Mouse (Mus musculus) frontal cortex, adult 2 months (tissue): ENCODE data around the gene Unc13c. TPM values are rescaled to one million over a fixed set of nuclear protein-coding genes. Genes with fewer than 3 reads are reported as not detected.

Experiments
- DNase-seq, 2 experiments: peaks; one replicate each; pipeline ENCODE4 v3.0.0; 2022; ENCODE audit warnings: low spot score in 1 of 2; ENCODE audit errors: extremely low spot score in 1 of 2
- polyA plus RNA-seq: library from polyadenylated mRNA; depleted of rRNA; stranded (reverse); fragments of >200 nt; gene quantifications from 2 replicates; pipeline ENCODE4 v1.2.3, GENCODE M21; 2012; rRNA removed

Gene Unc13c
- polyA plus RNA-seq, result 5.5 and 5.9 TPM in 2 replicates

DNA sequence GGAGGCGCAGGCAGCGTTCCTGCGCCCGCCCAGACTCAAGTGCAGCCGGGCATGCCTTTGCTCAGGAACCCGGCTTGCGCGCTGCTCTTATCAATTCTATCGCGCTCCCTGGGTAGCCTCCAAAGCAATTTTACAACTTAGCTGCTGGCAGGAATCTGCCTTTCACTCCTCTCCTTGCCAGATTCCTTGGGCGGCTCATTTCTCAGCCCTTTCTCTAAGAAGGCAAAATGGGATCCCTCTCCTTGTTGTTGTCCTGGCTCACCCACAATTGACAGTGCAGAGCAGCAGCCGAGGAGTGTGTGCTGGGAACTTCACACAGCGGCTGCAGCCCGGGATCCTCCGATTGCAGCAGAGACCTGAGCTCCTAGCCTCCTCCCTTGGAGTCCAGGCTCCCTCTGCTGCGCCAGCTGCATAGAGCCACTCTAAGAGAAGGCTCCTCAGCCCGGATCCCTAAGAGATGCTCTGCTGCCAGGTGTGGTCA lies at the start of gene Unc13c:
TSS of gene Unc13c (minus strand) at position 326 of the 481 bp plus-strand sequence.
- peak in 1 of 2 experiments; percentile 59 for DNase-seq

DNA sequence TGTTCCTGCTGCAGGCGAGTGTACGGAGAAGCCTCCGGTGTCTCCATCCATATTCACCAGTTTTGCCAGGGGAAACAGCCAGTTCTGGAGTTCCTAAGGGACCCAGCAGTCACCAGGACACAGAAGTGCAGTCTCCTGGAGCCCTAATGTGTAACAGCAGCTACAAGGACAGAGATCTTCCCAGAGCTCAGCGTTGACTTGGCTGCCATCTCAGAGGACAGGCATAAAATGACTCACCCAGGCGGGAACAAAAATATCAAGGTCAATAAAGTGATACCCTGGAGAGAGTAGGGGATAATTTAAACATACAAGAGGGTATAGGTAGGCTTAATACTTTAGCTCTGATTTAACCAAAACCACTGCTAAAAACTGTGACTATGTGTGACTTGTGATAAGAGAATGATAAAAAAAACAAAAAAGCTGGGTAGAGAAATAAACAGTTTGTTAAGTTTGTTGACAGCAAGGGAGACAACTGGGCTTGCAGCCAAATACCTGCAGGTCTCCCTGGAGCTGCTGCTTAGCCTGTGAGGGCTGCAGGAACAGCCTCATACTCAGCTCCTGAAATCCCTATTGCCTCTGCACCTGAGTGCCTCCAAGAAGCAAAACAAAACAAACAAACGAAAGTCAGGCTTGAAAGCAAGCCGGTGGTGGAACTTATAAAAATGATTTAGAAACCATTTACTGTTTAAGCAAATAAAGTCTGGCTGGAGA lies 39.4 kb upstream of the Unc13c start:
- DNase-seq, result no peak

DNA sequence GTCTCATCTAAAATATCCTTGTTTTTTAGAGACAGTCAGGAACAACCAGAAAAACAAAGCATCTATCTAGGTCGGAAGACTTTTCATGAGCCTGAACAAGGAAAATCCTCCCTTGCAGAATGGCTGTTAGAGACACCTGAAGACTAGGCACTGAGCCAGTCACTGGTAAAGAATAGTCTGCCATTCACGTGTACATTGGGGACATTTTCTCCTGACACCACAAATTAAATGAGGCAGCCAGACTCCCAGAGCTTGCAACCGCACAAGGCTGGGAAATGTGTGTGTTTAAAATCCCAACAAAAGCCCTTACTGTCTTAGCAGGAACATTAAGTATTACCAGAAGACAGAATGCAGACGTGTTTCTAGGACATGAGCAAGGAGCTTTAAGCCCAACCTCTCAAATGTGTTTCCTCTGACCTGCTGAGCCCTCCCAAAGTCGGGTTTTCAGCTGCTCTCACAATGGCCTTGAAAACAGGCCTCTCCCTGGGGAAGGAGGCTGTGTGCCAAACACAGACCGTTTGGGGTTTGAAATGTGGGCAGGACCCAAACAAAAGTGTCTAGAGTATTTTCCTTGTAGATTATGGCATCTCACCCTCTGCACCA lies 33.7 kb upstream of the Unc13c start:
- DNase-seq, result no peak

DNA sequence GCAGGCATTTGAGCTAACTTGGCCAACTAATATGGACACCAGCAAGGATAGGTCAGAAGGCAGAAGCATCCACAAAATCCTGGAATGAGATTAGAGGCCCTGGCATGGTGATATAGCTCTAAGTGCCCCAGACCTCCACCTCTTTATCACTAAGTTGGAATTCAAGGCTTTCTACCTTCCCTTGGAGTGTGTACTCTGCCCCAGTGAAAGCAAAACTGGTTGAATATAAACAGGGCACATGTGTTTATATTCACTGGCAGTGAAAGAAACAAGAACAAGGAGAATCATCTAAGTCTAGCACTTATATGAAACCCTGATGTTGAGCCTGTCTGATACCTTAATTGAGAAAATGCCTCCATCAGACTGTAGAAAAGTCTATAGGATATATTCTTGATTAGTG lies 19.3 kb upstream of the Unc13c start:
- DNase-seq, result no peak

DNA sequence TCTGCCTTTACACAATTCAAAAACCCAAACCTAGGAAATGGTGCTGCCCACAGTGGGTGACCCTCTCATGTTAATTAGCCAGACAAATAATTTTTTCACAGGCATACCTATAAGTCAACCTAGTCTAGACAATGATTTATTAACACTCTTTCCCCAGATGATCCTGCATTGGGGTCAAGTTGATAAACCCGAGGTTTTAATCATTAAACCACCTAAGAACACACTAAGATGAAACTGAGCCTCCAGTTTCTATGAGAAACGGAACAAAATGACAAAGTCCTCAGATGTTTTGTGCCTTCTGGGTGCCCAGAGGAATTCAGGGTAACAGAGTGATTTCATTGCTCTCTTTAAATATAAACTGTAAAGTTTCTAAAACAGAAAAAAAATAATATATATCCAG lies 18.5 kb upstream of the Unc13c start:
- no peak for DNase-seq

DNA sequence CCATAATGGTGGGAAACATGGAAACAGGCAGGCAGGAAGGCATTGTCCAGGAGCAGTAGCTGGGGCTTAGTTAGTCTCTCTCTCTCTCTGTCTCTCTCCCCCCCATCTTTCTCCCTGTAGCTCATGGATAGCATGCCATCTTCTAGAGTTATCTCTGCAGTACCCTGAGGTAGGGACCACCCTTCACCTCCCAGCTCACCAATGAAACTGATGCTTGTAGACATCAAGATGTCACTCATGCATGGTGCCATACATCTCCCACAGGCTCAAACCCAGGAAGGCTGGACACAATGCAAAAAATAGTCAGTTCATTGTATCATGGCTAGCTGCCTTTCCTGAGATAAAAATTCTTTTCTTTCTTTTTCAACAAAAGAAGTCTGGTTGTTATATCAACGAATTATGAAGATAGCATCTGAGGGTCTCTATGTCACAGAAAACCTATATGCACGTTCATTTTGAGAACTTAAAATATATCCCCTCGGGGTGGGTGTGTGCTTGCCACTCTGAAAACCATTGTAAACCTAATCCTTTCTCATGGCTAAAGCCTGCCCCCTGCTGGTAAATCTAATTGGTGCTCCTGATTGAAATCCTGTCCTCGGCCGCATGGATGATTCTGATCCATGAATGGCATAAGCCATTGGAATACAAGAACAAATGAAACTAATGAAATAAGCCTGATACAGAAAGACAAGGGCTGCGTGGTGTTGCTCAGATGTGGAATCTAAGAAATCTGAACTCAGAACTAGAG lies 14.0 kb upstream of the Unc13c start:
- peak; percentile 61 to 96 for DNase-seq

DNA sequence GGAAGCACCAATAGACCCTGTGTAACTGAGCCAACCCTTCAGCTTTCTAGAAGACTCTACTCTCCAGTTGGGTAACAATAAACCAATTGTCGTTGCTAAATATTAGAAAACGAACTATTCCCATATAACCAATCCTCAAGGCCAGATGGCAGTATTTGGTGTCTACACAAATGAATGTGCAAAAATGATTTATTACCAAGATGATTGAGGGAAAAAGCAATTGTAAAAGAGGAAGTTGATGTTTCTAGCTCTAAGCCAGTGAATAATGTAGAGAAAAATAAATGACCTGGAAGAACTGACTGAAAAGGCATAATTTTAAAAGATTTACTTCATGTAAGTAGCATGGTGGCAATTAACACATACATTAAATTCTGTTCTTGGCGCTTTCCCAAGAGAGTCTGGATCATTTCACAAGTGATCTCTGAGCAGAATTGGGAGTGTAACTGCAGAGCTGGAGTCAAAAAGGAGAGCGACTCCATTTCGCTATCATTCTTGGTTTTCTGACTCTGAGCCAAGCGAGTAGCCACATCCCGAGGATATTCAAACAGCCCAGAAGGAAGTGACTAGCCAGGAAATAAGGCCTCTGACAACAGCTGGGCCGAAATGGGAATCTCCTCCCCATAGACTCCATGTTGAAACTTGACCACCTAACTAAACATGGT lies 3.7 kb upstream of the Unc13c start:
- DNase-seq, result no peak

DNA sequence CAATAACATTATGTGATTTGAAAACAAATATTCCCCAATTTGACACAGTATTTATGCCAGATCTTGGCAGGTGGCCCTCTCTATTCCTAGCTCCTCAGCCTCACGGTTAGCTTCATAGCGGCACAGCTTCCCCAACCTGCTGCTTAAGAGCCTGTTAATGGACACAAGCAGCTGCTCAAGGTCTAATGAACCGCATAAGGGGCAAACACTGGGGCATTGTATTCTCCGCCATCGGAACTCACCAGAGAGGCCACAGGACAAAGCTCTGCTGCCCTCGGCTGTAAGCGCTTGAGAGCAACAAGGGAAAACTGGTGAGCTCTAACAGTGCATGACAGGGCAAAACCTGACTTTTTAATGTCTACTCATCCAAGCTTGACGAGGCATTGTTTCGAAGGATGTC lies 2.0 kb upstream of the Unc13c start:
- DNase-seq, result no peak

DNA sequence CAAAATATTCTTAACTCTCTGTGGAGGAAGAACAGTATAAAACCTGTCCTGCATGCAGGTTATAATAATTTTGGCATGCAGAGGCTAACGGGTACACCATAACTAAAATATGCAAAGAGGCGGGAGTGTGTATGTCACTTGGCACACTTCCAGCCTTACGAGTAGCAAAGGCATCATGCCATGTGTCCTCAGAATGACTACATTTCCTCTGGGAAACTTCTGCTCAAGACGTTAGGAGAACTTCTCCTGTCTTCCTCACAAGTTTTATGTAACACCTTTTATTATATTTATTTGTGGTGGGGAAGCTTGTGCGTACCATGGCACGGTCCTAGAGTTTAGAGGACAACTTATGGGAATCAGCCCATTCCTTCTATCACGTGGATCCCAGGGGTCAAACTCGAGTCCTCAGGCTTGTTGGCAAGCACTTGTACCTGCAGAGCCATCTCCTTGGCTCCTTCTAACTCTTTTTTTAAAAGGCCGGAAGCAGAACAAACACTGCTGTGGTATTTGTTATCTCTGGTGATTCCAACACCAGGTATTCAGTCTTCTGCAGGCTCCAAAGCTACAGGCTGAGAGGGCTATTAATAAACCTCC lies 3.3 kb downstream of the Unc13c start:
- no peak for DNase-seq

DNA sequence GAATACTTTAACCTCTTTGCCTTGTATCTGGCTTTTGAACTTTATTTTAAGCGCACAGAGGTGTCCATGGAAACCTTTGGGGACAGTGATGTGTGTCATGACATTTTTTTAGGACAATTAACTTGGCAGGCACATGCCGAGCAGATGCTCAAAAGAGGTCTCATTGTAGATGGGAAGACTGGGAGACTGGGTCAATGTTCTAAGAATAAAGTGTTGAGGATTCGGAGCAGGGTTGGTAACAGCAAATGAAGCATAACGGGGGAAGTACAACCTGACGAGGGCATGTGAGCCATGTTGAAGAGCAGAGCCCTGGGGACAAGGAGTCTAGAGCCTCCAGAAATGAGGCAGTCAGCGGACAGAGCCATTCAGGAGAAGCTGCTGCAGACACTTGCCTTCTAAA lies 6.3 kb downstream of the Unc13c start:
- no peak for DNase-seq

DNA sequence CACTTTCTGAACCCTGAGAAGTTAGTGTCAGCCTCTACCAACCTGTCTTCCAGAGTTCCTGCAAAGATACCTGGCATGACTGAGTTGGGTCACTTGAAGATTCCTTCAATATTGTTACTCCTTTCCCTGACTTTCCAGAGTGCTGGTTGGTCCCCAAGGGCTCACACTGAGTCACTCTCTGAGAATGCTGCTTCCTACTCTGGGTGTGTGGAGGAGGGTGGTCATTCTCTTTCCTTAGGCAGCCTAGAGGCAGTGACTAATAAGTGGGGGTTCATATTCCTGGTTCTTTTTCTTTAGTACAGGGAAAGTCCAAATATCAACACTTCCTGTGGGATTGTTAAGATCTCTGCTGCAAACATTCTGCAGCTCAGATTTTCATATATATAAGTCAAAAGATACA lies 16.4 kb downstream of the Unc13c start:
- DNase-seq, result no peak

DNA sequence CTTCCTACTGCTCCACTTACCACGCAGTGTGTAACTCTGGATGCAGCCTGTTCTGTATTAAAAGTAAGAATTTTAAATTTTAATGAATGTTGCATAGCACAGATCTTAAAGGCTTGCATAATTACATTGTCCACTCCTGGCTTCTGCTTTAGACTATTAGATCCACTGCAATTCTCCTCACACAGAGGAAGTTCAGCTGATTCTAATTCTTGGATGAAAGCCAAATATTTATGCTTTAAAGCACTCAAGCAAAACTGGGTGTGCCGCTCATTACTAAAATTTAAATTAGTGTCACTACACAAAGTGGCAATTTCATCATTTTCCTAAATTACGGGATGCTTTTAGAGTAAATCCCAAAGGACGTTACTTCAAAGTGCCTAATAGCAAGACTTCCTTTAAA lies 17.2 kb downstream of the Unc13c start:
- no peak for DNase-seq

DNA sequence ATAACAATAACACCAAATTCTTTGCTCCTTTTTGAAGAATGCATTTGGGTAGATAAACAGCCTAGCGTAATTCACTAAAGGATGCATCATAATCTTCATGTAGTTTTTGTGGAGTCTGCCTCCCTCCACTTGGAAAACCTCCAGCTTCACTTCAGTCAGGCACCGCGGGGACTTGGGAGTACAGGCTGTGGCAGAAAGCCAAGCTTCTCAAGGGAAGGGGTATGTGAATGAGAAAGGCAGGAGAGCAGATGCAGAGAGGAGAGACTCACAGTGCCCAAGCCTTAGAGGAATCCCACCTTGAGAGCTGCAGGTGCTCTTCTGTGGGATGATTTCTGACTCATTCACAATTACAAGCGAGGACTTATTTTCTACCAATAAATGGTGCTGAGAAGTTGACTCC lies 33.9 kb downstream of the Unc13c start:
- DNase-seq, result peak in 1 of 2 experiments; percentile 45

DNA sequence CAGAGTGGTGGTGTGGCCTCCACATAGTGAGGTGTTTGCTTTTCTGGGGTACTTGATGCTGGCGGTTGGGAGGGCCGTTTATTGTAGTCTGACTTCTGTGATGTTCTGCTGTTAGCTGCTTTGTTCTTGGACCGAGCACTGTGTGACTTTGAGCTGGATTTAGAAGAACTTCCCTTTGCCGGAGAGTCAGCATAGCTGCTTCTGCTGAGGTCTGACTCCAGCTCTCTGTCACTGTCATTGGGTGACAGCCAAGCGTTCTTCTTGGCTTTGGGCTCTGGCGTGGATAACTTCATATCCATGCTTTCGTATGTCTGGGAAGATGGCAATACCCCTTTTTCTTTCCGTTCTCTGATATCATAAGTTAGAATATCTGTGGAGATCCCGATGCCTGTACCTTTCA lies 36.8 kb downstream of the Unc13c start:
- no peak for DNase-seq

DNA sequence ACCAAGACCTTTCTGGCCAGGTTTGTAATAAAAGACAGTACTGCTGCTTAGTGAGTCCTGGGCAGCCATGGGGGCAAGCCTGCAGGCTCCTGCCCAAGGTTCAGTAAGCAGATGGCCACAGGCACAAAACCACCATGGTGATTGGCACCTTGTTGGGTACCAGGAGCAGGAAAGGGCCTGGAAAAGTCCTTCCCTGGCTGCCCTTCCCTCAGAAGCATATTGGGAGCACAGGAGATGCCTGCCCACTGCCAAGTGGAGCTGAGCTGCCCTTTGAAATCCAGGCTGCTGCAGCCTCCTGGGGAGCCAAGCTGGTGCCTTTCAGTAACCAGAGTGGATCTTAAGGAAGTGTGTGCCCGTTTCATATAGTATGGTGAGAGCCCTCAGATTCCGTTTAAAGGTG lies 41.5 kb downstream of the Unc13c start:
- DNase-seq, result no peak

DNA sequence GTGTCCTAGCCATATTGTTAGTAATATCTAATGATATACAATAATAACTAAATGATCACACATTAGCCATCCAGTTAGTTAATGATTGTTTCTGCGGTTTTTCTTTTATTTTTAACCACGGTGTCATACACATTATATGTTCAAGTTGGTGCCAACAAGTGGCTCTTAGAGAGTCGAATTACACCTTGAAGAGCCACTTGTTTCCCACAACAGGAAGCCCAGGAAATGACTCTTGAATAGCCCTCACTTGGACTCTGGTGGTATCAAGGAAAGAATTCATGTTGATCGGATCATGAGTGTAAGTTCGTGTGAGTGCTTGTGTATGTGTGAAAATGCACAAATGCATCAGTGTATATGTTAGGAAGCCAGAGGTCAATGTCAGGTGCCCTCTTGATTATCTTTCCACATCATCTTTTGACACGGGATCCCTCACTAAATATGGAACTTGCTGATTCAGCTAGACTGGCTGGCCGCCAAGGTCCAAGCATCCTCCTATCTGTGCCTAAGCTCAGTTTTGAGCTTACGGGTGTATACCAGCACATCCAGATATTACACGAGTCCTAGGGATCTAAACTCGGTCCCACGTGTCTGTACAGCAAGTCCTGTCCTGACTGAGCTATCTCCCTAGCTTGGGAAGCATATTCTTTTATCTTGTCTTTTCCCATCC lies 46.2 kb downstream of the Unc13c start:
- DNase-seq, result no peak

DNA sequence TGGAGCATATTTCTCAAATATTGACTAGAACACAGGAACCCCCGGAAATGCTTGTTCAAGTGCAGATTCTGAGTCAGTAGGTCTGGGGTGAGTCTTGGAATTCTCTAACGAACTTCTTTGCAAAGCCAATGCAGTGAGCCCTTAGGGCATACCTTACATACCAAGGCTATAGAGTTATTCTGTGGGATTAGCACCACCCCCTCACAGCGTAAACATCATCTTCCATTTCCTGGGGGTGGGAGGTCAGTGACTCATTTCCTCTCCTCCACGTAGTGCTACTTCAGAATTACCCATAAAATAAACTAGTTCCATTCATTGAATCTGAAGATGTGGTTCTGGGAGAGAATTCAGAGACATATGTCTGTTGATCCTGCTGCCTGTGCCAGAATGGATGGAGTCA lies 62.8 kb downstream of the Unc13c start:
- DNase-seq, result no peak

DNA sequence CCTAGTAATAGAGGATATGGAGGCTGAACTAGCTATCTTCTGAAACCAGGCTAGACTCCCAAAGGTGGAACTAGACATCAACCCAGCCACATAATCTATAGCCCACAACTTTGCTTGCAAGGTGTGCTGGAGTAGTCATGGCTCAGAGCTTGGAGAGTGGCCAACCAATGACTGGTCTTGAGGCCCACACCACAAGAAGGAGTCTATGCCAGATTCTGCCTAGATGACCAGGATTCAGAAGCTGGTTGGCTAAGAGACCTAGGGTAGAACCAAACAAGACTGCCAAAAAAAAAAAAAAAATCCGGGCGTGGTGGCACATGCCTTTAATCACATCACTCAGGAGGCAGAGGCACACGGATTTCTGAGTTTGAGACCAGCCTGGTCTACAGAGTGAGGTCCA lies 70.2 kb downstream of the Unc13c start:
- no peak for DNase-seq

DNA sequence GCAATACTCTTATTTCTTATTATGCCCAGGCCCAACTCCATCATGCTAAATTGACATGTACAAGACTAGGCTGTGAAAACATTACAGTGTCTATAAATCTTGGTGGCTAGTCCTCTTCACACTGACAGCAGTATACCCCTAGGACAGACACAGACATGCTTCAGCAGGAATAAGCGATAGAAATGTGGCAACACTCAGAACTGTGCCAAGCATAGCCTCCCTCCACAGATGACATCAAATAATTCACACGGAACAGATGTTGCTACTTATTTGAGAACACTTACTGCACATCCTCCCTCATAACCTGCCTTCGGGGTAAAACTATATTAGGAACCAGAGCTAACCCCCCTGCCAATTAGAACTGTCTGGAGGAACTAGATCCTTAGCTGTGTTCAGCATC lies 72.6 kb downstream of the Unc13c start:
- DNase-seq, result peak; percentile 13 to 42

DNA sequence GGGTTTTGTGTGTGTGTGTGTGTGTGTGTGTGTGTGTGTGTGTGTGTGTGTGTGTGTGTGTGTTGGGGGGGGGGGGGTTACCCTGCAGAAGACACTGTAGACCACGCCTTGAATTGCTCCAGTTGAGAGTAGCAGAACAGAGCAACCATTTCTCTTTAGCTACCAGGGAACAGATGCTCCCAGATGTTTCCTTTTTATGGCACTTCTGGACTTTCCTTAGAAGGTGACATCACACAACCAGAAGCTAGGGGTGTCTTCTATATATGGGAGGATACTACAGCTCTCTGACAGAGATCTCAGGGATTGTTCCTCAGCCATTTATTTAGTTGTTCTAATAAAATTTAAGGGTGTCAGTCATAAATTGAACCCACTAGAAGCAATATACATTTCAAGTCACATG lies 85.2 kb downstream of the Unc13c start:
- no peak for DNase-seq
